Mouse (Mus musculus) erythroblast, embryonic 14.5 days (primary cell): ENCODE measurements around the gene Tnnc2. TPM values are rescaled to one million over a fixed set of nuclear protein-coding genes. Genes with fewer than 3 reads are reported as not detected.

Experiments
- H3K27me3 ChIP-seq: 2 replicates; pipeline ENCODE4 v1.6.1; 2012; ENCODE audit warnings: inconsistent platforms; ENCODE audit not compliant: control insufficient read depth
- H3K36me3 ChIP-seq: 2 replicates; pipeline ENCODE4 v1.6.1; 2012; ENCODE audit warnings: mild to moderate bottlenecking, inconsistent platforms; ENCODE audit not compliant: control insufficient read depth
- H3K4me1 ChIP-seq: 2 replicates; pipeline ENCODE4 v1.6.1; 2012; ENCODE audit warnings: inconsistent platforms; ENCODE audit not compliant: control insufficient read depth
- H3K4me3 ChIP-seq: replicated peaks from 2 replicates; pipeline ENCODE3; 2012; ENCODE audit warnings: moderate library complexity, mild to moderate bottlenecking, inconsistent platforms
- H3K9me3 ChIP-seq: 2 replicates; pipeline ENCODE4 v1.6.1; 2012; ENCODE audit warnings: low read length, inconsistent platforms, mixed read lengths; ENCODE audit not compliant: control insufficient read depth
- GATA1 ChIP-seq: IDR thresholded peaks from 2 replicates; pipeline ENCODE4 v1.6.1; 2012; ENCODE audit warnings: low read length, inconsistent platforms, mixed read lengths
- TAL1 ChIP-seq: IDR thresholded peaks from 3 replicates; pipeline ENCODE4 v1.6.1; 2012; ENCODE audit warnings: low read length, inconsistent platforms, mixed read lengths
- polyA plus RNA-seq: library from polyadenylated mRNA; stranded (reverse); fragments of >175 nt; gene quantifications from 2 replicates; pipeline ENCODE4 v1.2.3, GENCODE M21; 2012

Tnnc2 gene
- polyA plus RNA-seq, 1 experiment, result not detected

DNA sequence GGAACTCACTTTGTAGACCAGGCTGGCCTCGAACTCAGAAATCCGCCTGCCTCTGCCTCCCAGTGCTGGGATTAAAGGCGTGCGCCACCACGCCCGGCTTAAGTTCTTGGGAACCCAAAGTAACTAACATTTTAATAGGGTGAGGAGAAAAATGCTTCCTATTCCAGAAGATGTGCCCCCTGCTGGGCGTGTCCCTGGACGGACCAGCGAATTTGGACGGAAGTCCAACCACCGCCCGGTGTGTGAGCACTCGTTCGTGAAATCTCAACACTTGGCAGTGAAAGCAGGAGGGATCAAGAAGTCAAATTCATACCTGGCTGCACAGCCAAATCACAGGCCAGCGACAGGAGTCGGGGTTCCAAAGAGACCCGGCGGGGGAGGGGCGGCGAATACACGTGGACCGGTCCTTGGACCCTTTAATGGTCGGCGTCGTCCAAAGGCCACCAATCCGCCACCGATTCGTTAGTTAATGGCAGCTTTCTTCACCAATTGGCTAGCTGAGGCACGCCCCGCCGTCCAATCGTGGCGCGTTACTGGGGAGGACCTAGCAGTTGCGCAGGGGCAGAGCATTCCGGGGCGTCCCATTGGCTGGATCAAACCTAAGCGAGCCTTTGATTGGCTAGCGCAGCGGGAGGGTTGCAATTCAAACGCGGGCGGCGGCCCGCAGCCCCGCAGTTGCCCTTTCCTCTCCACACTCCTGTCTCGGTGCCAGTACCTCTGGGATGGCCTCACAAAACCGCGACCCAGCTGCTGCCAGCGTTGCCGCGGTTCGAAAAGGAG lies 10.3 kb downstream of the Tnnc2 start, which contains the start of gene Ube2c:
Ube2c (plus strand) TSS at position 641 of the 780 bp plus-strand sequence.
- Histone ChIP-seq H3K27me3 (no peaks in the 10 kb centered on the region), H3K9me3 (no peaks in the 10 kb centered on the region), H3K36me3 (peaks cover 89% of the 10 kb centered on the region), H3K4me3 (peak within 1 kb of the TSS; percentile 74), H3K4me1 (peaks cover 67% of the 10 kb centered on the region)
- no peak for TF ChIP-seq GATA1
- TF ChIP-seq TAL1, result no peak

DNA sequence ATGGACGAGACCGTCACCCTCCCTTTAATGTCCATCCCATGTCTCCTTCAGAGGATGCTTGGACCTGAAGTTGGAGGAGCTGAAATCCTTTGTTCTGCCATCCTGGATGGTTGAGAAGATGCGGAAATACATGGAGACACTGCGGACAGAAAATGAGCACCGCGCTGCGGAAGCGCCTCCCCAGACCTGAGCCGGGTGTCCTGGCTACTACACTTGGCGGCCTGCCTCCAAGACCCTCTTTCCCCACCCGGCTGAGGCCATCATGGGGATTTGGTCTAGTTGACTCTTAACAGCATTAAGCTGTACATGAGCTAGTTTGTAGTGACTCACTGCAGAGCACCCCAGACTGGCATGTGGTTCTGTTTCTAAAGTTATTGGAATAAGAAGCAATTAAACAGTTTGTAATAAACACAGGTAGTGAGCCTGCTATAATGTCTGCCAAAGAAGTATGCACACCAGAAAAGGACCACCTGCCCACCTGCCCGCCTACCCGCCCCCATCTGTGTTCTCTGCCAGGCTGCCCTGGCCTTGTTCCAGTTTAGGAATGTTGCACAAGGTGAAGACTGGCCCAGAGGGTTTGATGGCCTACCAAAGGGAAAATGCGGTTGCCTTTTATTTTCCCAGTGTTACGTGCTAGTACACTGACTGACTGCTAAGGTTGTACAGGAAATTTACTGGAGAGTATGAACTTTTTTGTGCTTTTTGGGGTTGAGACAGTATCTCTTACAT lies 11.8 kb downstream of the Tnnc2 start:
- TF ChIP-seq GATA1, result no peak
- no peak for TF ChIP-seq TAL1
- Histone ChIP-seq H3K36me3 (peaks cover 85% of the 10 kb centered on the region), H3K27me3 (no peaks in the 10 kb centered on the region), H3K9me3 (no peaks in the 10 kb centered on the region), H3K4me1 (peaks cover 62% of the 10 kb centered on the region), H3K4me3 (peak overlapping the region; percentile 42)

DNA sequence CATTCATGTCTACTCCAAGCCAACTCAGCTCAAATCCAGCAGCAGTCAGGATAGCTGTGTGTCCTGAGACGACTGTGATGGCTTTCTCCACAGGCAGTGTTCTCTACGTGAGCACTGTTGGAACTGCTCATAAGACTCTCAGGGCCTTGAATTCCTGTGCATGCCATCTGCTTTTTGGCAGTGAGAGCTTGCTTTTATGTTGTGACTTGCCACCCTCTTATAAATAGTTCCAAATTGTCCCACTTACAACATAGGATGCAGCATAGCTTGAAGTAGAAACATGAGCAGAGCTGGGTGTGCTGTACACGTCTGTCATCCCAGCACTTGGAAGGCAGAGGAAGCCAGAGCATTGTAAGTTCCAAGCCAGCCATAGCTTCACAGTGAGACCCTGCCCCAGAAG lies 13.9 kb downstream of the Tnnc2 start:
- peaks cover 62% of the 10 kb centered on the region for H3K4me1 ChIP-seq
- no peaks in the 10 kb centered on the region for H3K27me3 ChIP-seq
- TF ChIP-seq TAL1 (no peak), GATA1 (no peak)
- H3K36me3 ChIP-seq, result peaks cover 85% of the 10 kb centered on the region
- no peak overlapping the region for H3K4me3 ChIP-seq
- H3K9me3 ChIP-seq, result no peaks in the 10 kb centered on the region

DNA sequence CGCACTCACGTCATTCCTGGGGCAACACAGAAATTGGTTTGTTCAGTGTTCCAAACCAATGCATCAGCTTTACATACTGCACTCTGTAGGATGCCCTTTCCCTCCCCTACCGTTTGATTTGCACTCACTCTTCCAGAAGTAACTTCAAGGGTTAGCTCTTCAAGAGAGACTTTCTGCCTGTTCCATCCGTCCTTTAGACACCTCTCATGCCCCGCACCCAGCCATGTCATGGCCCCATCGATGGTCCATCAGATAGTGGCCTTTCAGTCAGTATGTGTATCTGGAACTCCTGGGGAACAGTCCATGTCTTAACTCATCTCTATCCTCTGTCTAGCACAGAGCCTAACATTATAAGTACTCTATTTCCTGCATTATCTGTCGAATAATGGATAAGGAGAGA lies 17.2 kb downstream of the Tnnc2 start:
- Histone ChIP-seq H3K4me3 (peak overlapping the region; percentile 28), H3K27me3 (no peaks in the 10 kb centered on the region), H3K4me1 (peaks cover 80% of the 10 kb centered on the region), H3K9me3 (no peaks in the 10 kb centered on the region), H3K36me3 (peaks cover 96% of the 10 kb centered on the region)
- TF ChIP-seq GATA1, result peak; percentile 13; the same call in 1 of the 2 replicates
- TF ChIP-seq TAL1, result no peak

DNA sequence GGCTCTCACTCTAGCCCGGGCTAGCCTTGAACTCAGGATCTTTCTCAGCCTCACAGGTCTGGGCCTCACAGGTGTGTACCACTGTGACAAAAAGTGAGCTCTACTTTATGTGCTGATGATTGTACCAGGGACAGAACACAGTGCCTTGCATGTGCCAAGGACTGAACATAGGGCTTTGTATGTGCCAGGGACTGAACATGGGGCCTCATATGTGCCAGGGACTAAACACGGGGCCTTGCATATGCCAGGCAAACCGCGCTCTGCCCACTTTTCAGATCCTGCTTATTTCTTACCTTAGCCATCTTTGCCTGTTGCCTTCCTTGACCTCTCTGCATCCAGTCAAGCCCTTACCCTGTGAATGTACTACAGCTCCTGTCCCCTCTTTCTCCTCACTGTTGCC lies 17.8 kb downstream of the Tnnc2 start:
- no peaks in the 10 kb centered on the region for H3K27me3 ChIP-seq
- H3K36me3 ChIP-seq, result peaks cover 96% of the 10 kb centered on the region
- no peaks in the 10 kb centered on the region for H3K9me3 ChIP-seq
- TF ChIP-seq GATA1 (no peak), TAL1 (no peak)
- H3K4me3 ChIP-seq, result peak overlapping the region; percentile 40
- H3K4me1 ChIP-seq, result peaks cover 81% of the 10 kb centered on the region

DNA sequence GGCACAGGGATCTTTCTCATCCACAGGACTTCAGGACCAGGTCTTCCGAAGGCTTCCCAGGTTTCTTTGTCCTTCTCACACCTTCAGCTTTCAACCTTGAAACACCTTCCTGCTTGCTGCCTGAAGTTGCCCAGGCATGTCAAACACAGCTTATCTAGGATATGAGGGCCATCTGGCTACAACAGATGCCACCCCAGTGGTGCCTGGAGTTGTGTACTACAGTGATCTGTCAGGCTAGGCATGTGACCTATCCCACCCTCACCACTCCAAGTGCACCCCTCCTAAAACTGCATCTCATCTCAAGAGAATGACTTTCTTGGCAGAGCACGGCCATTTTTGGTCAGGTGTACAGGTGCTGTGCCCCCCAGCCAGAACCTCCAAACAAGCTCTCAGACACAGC lies 18.3 kb downstream of the Tnnc2 start:
- Histone ChIP-seq H3K4me1 (peaks cover 83% of the 10 kb centered on the region), H3K36me3 (peaks cover 96% of the 10 kb centered on the region)

DNA sequence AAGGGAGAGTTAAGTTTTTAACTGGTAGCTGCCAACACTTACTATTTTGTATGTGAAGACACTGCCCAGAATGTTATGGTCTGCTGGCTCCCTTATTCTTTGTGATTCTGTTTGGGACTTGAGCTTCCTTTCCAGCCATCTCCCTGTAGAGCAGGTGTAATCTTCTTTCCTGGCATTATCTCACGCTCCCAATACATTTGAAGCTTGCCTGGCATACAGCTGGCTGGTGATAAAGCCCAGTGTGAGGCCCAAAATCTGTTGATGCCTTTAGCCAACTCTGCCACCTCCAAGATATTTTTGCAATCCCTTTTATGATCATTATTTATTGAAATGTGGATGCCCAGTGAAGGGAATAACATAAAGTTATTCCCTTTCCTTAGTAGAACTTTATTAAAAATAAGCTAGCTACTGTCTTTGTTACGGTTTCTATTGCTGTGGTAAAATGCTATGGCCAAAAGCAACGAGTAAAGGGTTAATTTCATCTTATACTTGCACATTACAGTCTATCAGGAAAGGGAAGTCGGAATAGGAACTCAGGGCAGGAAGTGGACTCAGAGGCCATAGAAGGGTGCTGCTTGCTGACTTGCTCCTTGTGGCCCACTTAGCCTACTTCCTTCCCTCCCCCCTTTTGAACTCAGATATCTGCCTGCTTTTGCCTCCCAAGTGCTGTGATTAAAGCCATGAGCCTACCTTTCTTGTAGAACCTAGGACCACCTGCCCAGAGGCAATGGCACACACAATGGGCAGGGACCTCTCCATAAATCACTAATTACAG lies 19.5 kb downstream of the Tnnc2 start:
- Histone ChIP-seq H3K4me3 (peak overlapping the region; percentile 44), H3K9me3 (peaks cover 9% of the 10 kb centered on the region), H3K27me3 (no peaks in the 10 kb centered on the region), H3K4me1 (peaks cover 85% of the 10 kb centered on the region), H3K36me3 (peaks cover 96% of the 10 kb centered on the region)
- TF ChIP-seq GATA1 (peak; percentile 98), TAL1 (peak; percentile 98)

More for the DNA sequence above, 18.3 kb downstream of the Tnnc2 start:
- H3K9me3 ChIP-seq, result peaks cover 4% of the 10 kb centered on the region
- H3K4me3 ChIP-seq, result peak overlapping the region; percentile 40
- H3K27me3 ChIP-seq, result no peaks in the 10 kb centered on the region
- TF ChIP-seq GATA1 (peak; percentile 88), TAL1 (peak; percentile 95)

DNA sequence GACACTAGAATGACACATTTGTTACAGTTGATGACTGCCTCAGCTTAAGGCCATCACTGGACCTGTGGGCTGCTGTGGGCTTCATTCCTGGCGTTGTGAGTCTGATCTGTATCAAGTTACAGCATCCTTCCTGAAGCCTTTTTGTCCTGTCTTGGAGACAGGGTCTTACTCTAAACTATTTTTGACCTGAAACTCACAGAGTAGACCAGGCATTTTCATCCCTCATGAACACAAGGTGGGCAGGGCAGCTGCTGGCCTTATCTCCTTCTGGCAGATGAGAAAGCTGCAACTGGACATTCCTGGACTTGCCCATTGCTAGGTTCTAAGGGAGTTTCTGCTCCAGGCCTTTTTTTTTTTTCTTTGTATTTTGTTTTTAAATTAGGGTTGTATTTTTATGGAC lies 21.1 kb downstream of the Tnnc2 start:
- H3K4me1 ChIP-seq, result peaks cover 86% of the 10 kb centered on the region
- peak; percentile 75 for TF ChIP-seq GATA1
- TF ChIP-seq TAL1, result peak; percentile 86

More for the DNA sequence above, 21.1 kb downstream of the Tnnc2 start:
- H3K27me3 ChIP-seq, result no peaks in the 10 kb centered on the region
- H3K9me3 ChIP-seq, result peaks cover 9% of the 10 kb centered on the region
- peak overlapping the region; percentile 1 for H3K4me3 ChIP-seq
- peaks cover 100% of the 10 kb centered on the region for H3K36me3 ChIP-seq
